Mouse (Mus musculus) thymus, adult 2 months (tissue): ENCODE measurements at regions not wholly inside any gene's neighbourhood (a gene's known extent, or its start where the extent isn't known, plus 50 kb on each side); places are given as distances from the start of the nearest gene placed in this dataset.

Source experiments
- CTCF ChIP-seq: fragments of 200-500 bp; IDR thresholded peaks from 2 replicates; pipeline ENCODE4 v1.5.1; 2012; ENCODE audit warnings: mild to moderate bottlenecking, control low read depth, low read length, moderate library complexity, borderline replicate concordance; ENCODE audit not compliant: control insufficient read depth, poor library complexity, insufficient read depth; ENCODE audit errors: extremely low read depth
- POLR2A ChIP-seq: fragments of 200-500 bp; IDR thresholded peaks from 2 replicates; pipeline ENCODE4 v1.6.1; 2012; ENCODE audit warnings: mild to moderate bottlenecking, low read length, control low read depth, moderate library complexity; ENCODE audit not compliant: control insufficient read depth, poor library complexity, insufficient read depth; ENCODE audit errors: extremely low read depth

GRCm38 (mm10) chr15:25137091-25137490 lies 276.5 kb downstream of the Basp1 start:
- no peak for TF ChIP-seq CTCF
- TF ChIP-seq POLR2A: no peak
